Mouse (Mus musculus): Measurements from ENCODE around the gene Cts8.

Gene Cts8

GRCm38 (mm10) chr13:61255258-61255657, at the start of gene Cts8:
Cts8 (minus strand) TSS chr13:61255358.
- DNase-seq (ENCODE audit: low spot score in 2 of 2), result no peak

GRCm38 (mm10) chr13:61288739-61289138, 33.6 kb upstream of the Cts8 start, which contains the start of gene Gm49398:
Gm49398 (minus strand) TSS chr13:61288839.
- no peak for DNase-seq (ENCODE audit: low spot score in 2 of 2)

- peak in 1 of 2 experiments; percentile 48 for DNase-seq (ENCODE audit: low spot score in 2 of 2)
These were observed 13.8 kb downstream of the Cts8 start for GRCm38 (mm10) chr13:61241076-61241947.

- DNase-seq (ENCODE audit: low spot score in 2 of 2), result no peak
These were observed 51.8 kb downstream of the Cts8 start, which contains the start of gene Cts6 for GRCm38 (mm10) chr13:61203310-61203709. Cts6 (minus strand) TSS chr13:61203410.

Measured in left cerebral cortex, adult 9 months (tissue).